Mouse (Mus musculus) heart, postnatal 0 days (tissue): ENCODE measurements around the gene Etfbkmt.

Source experiments
- CTCF ChIP-seq: IDR thresholded peaks from 2 replicates; pipeline ENCODE4 v1.5.1; 2016; ENCODE audit warnings: antibody characterized with exemption, control low read depth, low read depth
- EP300 ChIP-seq: IDR thresholded peaks from 2 replicates; pipeline ENCODE4 v1.6.1; 2016; ENCODE audit warnings: antibody characterized with exemption, low read depth

GRCm38 (mm10) chr6:149141393-149142173 is 1.9 kb downstream of the Etfbkmt start:
- TF ChIP-seq CTCF, result no peak
- TF ChIP-seq EP300, result no peak
